Mouse (Mus musculus) lung, adult 2 months (tissue): ENCODE data around the gene Dagla.

Experiments used
- CTCF ChIP-seq: fragments of 200-500 bp; IDR thresholded peaks from 2 replicates; pipeline ENCODE4 v1.5.1; 2011; ENCODE audit warnings: mild to moderate bottlenecking, low read length, control low read depth; ENCODE audit not compliant: insufficient read depth
- POLR2A ChIP-seq: fragments of 200-500 bp; IDR thresholded peaks from 2 replicates; pipeline ENCODE4 v1.6.1; 2011; ENCODE audit warnings: low read depth, mild to moderate bottlenecking, control low read depth, low read length, borderline replicate concordance; ENCODE audit errors: extremely low read depth

DNA sequence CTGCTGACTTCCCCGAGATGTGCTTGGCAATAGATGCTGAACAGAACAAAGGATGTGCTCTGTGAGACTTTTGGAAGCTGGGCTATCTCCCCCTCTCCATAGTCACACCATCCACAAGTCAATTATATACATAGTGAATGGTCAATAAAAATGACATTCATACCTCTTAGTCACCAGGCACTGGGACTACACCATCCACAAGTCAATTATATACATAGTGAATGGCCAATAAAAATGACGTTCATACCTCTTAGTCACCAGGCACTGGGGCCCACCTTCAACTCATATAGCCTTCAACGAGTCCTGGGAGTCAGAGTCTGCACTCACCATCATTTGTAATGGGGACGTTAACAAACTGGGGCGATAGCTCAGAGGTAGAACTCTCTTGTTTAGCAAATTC lies 19.2 kb upstream of the Dagla start:
- TF ChIP-seq POLR2A: no peak
- TF ChIP-seq CTCF: no peak
